Mouse (Mus musculus) layer of hippocampus, adult 8-10 months (tissue): ENCODE results near the gene Sh3pxd2b. TPM values are rescaled to one million over a fixed set of nuclear protein-coding genes. Genes with fewer than 3 reads are reported as not detected.

Source experiments
- DNase-seq, 2 experiments: peaks; one replicate each; pipeline ENCODE4 v3.0.0; 2022; ENCODE audit warnings: low spot score in 2 of 2
- total RNA-seq, 4 experiments: library from RNA; stranded (reverse); gene quantifications; 2 replicates each; pipeline ENCODE4 v1.2.4; 2022

Gene Sh3pxd2b
- total RNA-seq, 4 experiments from 2014 or later, result 12.8 to 13.8 (median 13.2) TPM

DNA sequence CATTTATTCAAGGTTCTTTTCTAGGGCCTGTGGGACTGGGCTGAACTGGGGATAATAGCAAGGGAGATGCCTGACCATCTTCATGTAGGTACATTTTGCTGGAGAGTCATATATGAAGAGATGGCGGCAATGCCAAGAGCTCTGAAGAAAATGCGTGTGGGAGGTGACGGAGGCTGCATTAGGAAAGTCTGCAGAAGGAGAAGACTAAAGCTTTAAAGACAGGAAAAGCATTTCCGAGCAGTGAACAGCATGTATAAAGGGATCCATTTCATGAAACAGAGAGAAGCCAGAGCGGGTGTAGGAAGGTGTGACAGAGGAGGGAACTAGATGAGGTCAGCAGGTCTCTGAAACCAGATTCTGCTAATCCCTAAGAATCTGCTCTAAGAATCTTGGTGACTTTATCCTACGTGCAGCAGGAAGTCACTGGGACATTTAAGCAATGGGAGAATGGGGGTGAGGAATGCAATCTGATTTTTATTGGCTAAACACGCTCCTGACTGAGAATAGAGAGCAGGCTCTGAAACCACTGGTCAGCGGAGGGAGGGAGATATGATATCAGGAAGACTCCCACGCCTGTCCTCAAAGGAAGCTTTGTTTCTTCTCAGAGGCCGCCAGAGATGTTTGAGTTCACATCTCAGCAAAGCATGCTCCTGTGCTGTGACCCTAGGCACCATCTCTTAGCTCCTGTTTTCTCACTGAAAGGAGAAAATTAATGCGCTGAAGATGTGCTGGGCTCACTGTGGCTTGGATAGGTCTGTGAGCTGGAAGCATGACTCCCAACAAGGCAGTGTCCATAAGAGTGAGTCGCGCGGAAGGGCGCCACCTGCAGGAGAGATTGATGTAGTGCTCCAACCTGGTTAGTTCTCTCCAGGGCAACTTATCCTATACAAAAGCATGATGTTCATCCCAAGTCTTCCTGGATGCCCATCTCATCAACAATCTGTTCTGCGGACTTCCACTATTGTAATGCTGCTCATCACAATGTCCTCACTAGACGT is 6.8 kb upstream of the Sh3pxd2b start:
- DNase-seq, result peak in 1 of 2 experiments; percentile 1

- no peak for DNase-seq
These were observed 4.8 kb upstream of the Sh3pxd2b start for GRCm38 (mm10) chr11:32342770-32343191.

DNA sequence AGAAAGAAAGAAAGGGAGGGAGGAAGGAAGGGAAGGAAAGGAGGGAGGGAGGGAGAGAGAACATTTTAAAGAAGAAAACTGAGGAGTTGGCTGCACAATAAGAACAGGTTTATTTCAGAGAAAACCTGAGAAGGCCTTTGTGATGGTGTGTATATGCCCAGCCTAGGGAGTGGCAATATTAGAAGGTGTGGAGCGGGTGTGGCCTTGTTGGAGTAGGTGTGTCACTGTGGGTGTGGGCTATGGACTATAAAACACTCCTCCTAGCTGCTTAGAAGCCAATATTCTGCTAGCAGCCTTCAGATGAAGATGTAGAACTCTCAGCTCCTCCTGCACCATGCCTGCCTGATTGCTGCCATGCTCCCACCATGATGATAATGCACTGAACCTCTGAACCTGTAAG is 4.3 kb upstream of the Sh3pxd2b start:
- no peak for DNase-seq

DNA sequence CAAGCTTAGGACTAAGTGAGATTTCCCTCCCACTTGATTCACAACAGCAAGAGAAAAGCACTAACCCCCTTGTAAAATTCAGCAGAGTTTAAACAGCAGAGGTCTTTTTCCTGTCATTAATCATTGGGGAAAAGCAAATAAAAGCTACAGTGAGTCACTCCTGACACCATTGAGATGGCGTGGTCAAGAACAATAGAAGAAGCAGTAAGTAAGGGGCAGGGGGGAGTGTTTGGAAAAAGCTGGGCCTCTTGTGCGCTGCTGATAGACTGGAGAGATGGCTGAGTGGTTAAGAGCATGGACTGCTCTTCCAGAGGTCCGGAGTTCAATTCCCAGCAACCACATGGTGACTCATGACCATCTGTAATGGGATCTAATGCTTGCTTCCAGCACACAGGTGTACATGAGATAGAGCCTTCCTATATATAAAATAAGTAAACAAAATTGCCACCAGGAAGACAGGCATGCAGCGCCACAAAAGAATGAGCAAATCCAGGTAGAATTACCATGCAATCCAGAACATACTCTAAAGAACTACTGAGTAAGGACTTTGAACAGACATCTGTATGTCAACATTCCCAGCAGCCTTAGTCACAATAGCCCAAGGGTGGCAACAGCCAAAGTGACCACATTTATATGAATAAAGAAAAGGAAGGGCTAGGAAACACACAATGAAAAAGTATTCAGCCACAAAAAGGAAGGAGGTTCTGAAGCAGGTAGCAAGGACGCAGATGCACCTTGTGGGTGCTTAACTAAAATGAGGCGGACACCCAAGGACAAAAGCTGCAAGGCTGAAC is 1.9 kb upstream of the Sh3pxd2b start:
- no peak for DNase-seq

- DNase-seq, result no peak
These were observed 385 bp upstream of the Sh3pxd2b start for GRCm38 (mm10) chr11:32347264-32347606.

GRCm38 (mm10) chr11:32348433-32349283 is 1.0 kb downstream of the Sh3pxd2b start:
- DNase-seq, result no peak

DNA sequence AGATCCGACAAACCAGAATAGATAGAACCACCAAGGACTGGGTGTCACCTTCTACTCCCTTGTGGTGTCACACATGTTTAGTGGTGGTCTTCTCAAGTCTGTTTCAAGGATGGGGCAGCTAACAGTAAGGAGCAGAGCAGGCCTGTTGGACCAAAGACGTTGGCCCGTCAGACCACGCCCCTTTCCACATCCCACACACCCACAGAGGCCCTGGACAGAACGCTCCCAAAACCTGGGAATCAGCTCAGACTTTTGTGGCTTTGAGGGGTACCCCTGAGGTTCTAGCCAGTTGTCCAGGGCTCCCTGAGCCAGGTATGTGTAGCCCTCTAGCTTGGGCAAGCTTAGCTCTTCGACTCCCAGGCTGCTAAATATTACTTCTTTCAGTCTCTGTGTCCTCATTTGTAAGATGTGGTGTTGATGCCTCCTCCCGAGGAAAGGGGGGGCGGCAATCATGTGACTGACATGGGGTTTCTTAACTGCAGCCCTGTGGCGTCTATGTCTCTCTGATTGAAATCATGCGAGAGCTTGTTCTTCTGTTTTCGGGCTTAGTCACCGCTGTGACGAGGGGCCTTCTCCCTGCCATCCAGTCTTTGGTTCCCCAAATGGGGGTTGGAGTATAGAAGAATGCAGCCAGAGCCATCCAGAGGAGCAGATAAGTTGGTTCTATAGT is 1.8 kb downstream of the Sh3pxd2b start:
- no peak for DNase-seq

DNA sequence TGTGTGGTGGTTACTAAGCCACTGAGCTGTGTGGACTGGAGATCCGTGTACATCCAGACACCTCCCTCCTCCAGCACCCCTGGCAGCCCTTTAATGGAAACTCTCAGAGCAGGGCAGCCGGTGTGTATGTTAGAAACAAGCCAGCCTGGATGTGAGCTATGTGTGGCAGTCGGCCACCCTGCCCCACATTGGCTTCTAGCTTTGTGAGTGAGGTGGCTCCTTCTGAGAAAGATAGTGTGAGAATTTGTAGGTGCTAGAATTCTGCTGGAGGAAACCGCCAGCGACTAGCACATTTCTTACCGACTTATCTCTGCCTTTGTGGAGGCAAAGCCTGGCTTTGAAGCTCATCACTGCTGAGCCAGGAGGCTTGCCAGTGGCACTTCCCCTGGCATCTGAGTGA is 5.3 kb downstream of the Sh3pxd2b start:
- no peak for DNase-seq

GRCm38 (mm10) chr11:32355377-32355776 is 7.8 kb downstream of the Sh3pxd2b start:
- DNase-seq, result no peak

DNA sequence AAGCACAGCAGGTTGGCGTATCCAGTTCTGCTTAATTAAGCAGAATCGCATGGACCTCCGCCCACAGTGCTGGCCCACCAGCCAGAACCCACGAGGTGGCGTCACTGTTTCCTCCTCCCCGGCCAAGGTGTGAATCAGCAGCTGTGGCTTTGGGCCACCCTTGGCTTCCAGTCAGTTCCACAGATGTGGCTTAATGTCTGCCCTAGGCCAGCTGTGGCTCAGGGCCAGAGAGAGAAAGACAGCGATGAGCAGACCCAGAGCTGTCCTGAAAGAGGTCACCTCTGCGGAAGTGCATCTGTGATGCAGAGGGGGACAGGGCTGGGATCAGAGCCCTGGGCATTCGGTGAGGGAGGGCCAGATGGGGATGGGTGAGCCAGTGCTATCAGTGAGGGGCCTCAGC is 10.1 kb downstream of the Sh3pxd2b start:
- DNase-seq, result no peak

DNA sequence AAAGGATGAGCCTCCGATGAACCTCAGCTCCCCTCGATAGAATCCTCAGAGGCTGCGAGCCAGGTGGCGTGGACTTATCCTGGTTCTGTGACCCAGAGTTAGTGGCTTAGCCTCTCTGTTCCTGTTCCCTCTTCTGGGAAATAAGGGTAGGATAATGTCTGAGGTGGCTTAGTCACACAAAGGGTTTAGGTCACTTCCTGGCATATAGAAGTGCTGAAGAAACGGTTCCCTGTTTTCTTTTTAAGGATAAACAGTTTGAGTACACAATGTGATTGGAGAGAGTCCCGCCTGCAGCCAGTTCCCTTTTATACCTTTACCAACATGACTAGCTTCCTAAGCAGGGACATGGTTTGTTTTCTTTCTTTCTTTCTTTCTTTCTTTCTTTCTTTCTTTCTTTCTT is 10.8 kb downstream of the Sh3pxd2b start:
- DNase-seq, result no peak

- no peak for DNase-seq
These were observed 11.9 kb downstream of the Sh3pxd2b start for GRCm38 (mm10) chr11:32359566-32359965.

GRCm38 (mm10) chr11:32361774-32362173 is 14.2 kb downstream of the Sh3pxd2b start:
- no peak for DNase-seq

DNA sequence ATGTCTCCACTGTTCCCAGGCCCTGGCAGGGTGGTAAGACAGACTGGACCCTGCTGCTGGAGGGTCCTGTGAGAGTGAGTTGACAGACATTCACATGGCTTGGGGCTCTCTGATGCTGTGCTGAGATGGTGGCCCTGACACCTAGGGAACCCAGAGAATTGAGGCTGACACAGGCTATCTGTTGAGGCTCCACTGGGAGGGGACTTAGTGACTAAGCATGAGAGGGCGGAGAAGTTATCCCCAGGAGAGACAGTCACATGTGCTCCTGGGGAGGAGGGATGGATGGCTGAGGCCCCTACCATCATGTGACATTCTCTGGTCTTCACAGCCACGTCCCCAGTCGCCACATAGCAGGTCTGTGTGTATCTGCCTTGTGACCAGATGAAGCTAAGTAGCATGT is 15.6 kb downstream of the Sh3pxd2b start:
- no peak for DNase-seq

DNA sequence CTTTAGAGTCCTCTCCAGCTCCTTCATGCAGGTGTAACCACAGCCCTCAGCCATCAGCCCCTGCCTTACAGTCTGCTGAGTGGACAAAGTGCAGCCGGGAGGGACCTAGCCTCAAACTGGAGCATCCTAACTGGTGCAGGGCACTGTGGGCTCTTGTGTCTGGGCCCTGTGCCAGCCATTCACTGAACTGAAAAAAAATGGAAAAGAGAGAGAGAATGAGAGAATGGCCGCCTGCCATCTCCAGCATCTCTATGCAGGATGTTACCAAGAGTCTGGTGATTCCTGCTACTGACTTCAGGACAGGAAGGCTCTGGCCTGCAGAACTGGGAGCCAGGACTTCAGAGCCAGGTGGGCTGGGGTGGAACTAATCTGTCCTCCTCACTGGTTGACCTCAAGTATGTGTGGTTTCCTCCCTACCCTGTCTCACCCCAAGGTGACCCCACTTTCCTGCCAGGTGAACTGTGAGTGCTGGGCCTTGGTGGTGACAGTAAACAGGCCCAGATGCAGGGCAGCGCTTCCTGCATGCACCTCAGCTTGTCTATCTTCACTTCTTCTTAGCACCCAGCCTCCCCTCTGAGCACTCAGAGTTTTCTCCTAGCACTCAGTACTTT is 16.1 kb downstream of the Sh3pxd2b start:
- peak; percentile 44 to 57 for DNase-seq

GRCm38 (mm10) chr11:32364375-32364774 is 16.8 kb downstream of the Sh3pxd2b start:
- no peak for DNase-seq

DNA sequence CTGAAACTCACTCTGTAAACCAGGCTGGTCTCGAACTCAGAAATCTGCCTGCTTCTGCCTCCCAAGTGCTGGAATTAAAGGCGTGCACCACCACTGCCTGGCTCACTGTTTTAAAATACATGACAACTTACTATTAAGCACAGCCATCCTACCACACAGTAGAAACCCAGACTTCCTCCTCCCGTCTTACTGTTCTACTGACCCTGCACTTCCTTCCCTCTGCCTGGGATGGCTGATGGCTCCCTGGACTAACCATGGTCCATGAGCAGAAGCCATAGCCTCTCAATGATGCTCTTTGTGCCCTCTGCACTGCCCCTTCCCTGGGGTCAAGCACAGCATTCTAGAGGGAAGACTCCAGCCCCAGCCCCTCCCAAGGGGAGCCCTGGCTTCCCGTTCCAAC is 17.9 kb downstream of the Sh3pxd2b start:
- DNase-seq, result no peak

DNA sequence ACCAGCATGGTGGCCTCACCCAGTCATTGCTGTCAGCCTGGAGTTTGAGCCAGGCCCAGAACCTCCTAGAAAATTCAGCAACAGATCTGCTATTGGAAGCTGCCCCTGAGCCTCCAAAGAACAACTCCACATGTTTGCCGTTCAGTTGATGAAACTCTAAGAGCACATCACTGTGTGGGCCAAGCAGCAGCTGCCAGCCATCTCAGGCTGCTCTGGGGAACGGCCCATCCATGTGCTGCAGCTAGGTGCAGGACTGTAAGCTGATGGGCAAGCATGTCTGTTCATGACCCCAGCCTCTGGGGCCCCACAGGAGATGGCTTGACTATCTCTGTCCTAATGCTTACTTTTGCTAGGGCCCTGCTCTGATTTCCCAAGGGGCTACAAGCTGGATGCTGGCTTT is 19.4 kb downstream of the Sh3pxd2b start:
- DNase-seq, result no peak

DNA sequence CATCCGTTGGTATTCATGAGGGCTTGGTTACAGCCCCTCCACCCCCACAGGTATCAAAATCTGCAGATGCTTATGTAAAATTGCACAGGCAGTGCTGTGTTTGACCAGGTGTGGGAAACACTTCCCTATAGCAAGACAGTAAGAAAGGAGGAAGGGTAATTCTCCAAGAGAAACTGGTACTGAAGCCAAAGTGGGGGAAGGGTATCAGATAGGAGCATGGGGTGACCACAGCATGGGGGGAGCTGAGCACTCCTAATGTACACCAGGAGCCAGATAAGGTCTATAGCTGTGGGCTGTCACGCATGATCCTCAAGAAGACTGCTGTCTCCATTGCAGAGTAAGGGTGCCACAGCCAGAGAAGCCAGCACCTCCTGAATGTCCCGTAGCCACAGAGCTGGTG is 21.4 kb downstream of the Sh3pxd2b start:
- DNase-seq, result no peak

DNA sequence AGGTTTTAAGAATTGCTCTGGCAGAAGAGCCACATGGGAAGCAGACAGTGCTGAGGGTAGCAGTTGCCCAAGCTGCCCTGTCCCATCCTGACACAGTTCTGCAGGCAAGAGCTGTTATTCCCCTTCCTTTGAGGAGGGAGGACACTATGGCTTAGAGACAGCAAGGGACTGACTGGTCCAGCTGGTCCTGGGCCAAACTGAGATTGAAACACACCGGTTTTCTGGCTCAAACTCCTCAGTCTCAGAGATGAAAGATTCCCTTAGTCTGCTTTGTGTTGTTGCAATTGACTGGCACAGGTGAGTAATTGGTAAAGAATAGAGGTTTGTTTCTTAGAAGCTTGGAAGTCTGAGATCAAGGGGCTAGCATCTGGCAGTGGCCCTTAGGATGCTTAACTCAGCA is 23.3 kb downstream of the Sh3pxd2b start:
- DNase-seq, result no peak
